Comparison of ENCODE assay signal across 8 mouse cellular contexts in the genomic region with DNA sequence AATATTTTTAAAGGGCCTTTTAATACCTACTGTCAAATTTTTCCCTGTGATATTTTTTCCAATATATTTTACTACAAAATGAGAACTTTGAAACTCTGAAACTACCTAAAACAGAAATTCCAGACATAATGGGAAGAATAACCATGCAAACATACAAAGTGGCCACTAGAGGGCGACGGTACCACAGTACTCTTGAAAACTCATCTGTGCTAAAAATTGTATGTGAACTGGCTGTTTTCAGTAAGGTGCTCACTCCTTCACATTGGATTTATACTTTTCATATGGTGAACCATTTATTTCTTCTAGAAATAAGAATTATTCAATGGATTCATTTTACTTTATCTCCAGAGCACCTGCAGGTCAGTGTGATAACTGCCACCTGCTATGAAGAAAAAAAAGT. TPM values are rescaled to one million over a fixed set of nuclear protein-coding genes. Genes with fewer than 3 reads are reported as not detected.
DNase-seq lines count a peak whose midpoint lies in the region; ATAC-seq lines count a peak whose summit lies in the region.
"Had no signal": no experiment of that assay in that cellular context is flagged by ENCODE, and none has a peak within 500 bp of the region (broad histone marks: within the 10 kb centered on the region; RNA-seq: fewer than 3 reads in every experiment).

No protein-coding gene starts in this region.

- no peak overlapping the region for H3K4me3 ChIP-seq in midbrain, embryonic 11.5 days (ENCODE audit: low read depth, low read length)
- H3K4me3 ChIP-seq in midbrain, embryonic 13.5 days (replicated peaks): no peak overlapping the region
- no peak overlapping the region for H3K4me3 ChIP-seq in neural tube, embryonic 15.5 days (replicated peaks)
- H3K4me3 ChIP-seq: heart, embryonic 15.5 days had no signal

- H3K4me1 ChIP-seq in midbrain, embryonic 11.5 days (ENCODE audit: control insufficient read depth, insufficient read depth, low read length): no peaks in the 10 kb centered on the region
- no peaks in the 10 kb centered on the region for H3K4me1 ChIP-seq in midbrain, embryonic 13.5 days (replicated peaks)
- no peaks in the 10 kb centered on the region for H3K4me1 ChIP-seq in neural tube, embryonic 15.5 days
- H3K4me1 ChIP-seq: heart, embryonic 15.5 days had no signal

- H3K27me3 ChIP-seq in midbrain, embryonic 11.5 days (ENCODE audit: control insufficient read depth, insufficient read depth, low read length): no peaks in the 10 kb centered on the region
- no peaks in the 10 kb centered on the region for H3K27me3 ChIP-seq in midbrain, embryonic 13.5 days
- H3K27me3 ChIP-seq in neural tube, embryonic 15.5 days (replicated peaks): no peaks in the 10 kb centered on the region
- H3K27me3 ChIP-seq: heart, embryonic 15.5 days had no signal

- DNase-seq in midbrain, embryonic 11.5 days (ENCODE audit: low spot score, missing footprints): peak; percentile 92
- DNase-seq in R1 (ENCODE audit: low read depth, low spot score): peak; percentile 46
- peak; percentile 26 for DNase-seq in cerebellum, adult 11-12 months
- DNase-seq in gastrocnemius, postnatal 14 days: peak; percentile 14
- DNase-seq in left cerebral cortex, postnatal 4 days: peak; percentile 32

- H3K27ac ChIP-seq in midbrain, embryonic 11.5 days (ENCODE audit: low read depth, low read length): no peak overlapping the region
- no peak overlapping the region for H3K27ac ChIP-seq in midbrain, embryonic 13.5 days
- no peak overlapping the region for H3K27ac ChIP-seq in neural tube, embryonic 15.5 days (replicated peaks)
- H3K27ac ChIP-seq: heart, embryonic 15.5 days had no signal

- intact Hi-C loops in gastrocnemius, postnatal 14 days (cut with DNase I; ENCODE audit: low total_unique reads): loop anchor here (5.0 kb wide), 1 partner anchor 151 kb away; no protein-coding TSS in a partner anchor
- intact Hi-C loops in left cerebral cortex, postnatal 4 days (cut with DNase I): loop anchor here (5.0 to 10.0 kb wide), 3 partner anchors 83 to 151 kb away; a partner anchor contains a TSS

- H3K9me3 ChIP-seq in midbrain, embryonic 11.5 days (ENCODE audit: control insufficient read depth, low read length): no peaks in the 10 kb centered on the region
- no peaks in the 10 kb centered on the region for H3K9me3 ChIP-seq in midbrain, embryonic 13.5 days
- no peaks in the 10 kb centered on the region for H3K9me3 ChIP-seq in neural tube, embryonic 15.5 days (replicated peaks)
- H3K9me3 ChIP-seq: heart, embryonic 15.5 days had no signal

- H3K9ac ChIP-seq in midbrain, embryonic 11.5 days (ENCODE audit: low read length): no peak overlapping the region
- H3K9ac ChIP-seq in midbrain, embryonic 13.5 days (replicated peaks): no peak overlapping the region
- H3K9ac ChIP-seq in neural tube, embryonic 15.5 days (replicated peaks): no peak overlapping the region
- H3K9ac ChIP-seq: heart, embryonic 15.5 days had no signal

- no peaks in the 10 kb centered on the region for H3K36me3 ChIP-seq in midbrain, embryonic 11.5 days (ENCODE audit: control insufficient read depth, insufficient read depth, low read length)
- H3K36me3 ChIP-seq in midbrain, embryonic 13.5 days: peaks cover 16% of the 10 kb centered on the region; the same call in 1 of the 2 replicates
- H3K36me3 ChIP-seq in neural tube, embryonic 15.5 days: no peaks in the 10 kb centered on the region; the same call in 1 of the 2 replicates
- H3K36me3 ChIP-seq: heart, embryonic 15.5 days had no signal

- no peak for ATAC-seq in midbrain, embryonic 11.5 days (ENCODE audit: low FRiP score)
- ATAC-seq in midbrain, embryonic 13.5 days: no peak
- ATAC-seq in neural tube, embryonic 15.5 days (ENCODE audit: low FRiP score): peak; percentile 56; the same call in 1 of the 2 replicates

- 1% methylated on average over 2 of the region's 2 CpGs for WGBS in midbrain, embryonic 11.5 days
- under 1% methylated on average over 2 of the region's 2 CpGs for WGBS in midbrain, embryonic 13.5 days
- 0% methylated on average over 2 of the region's 2 CpGs for WGBS in neural tube, embryonic 15.5 days

- no peak overlapping the region for H3K4me2 ChIP-seq in midbrain, embryonic 11.5 days
- no peak overlapping the region for H3K4me2 ChIP-seq in midbrain, embryonic 13.5 days (replicated peaks)
- H3K4me2 ChIP-seq in neural tube, embryonic 15.5 days: no peak overlapping the region
- H3K4me2 ChIP-seq: heart, embryonic 15.5 days had no signal

RNA-seq across cellular contexts. Expression of a gene that starts 41.5 kb away (rescaled TPM):
- 18.7 and 19.1 TPM in 2 replicates for polyA plus RNA-seq in midbrain, embryonic 11.5 days (2014; fragmentation: Nextera tagmentation; extraction: Ambion mirVana)
- 11.4 and 14.2 TPM in 2 replicates for polyA plus RNA-seq in midbrain, embryonic 13.5 days (2015; fragmentation: Nextera tagmentation; extraction: Ambion mirVana)
- total RNA-seq in gastrocnemius, postnatal 14 days (2021): 1 to 10 TPM; 6.0 to 6.3 TPM
- 10 to 100 TPM; 15.2 to 23.1 TPM for total RNA-seq in left cerebral cortex, postnatal 4 days (2021)
- polyA plus RNA-seq in neural tube, embryonic 15.5 days (2015; fragmentation: Nextera tagmentation; extraction: Ambion mirVana): 8.7 and 12.6 TPM in 2 replicates

Comparison
In these comparisons a context has a peak if more than half of its experiments do, and no peak if none do; other contexts are left out.
1. DNase-seq: peak in every context shown above with its lines; median percentile 92 in midbrain, embryonic 11.5 days; 46 in R1; 32 in left cerebral cortex, postnatal 4 days; 26 in cerebellum, adult 11-12 months; 14 in gastrocnemius, postnatal 14 days.